Mouse (Mus musculus) embryo, embryonic 11.5 days (tissue): ENCODE results near the gene Sbds.

ENCODE experiments used
- DNase-seq: peaks from one replicate; pipeline ENCODE4 v3.0.0-alpha.2; 2012; ENCODE audit warnings: low read depth, low spot score

Gene Sbds

GRCm38 (mm10) chr5:130200233-130201029 is 54.9 kb downstream of the Sbds start:
- no peak for DNase-seq

- no peak for DNase-seq
Measured at GRCm38 (mm10) chr5:130197981-130198380, 57.3 kb downstream of the Sbds start.

- DNase-seq = no peak
Measured at GRCm38 (mm10) chr5:130197454-130197853, 57.9 kb downstream of the Sbds start.

- DNase-seq = no peak
Measured at GRCm38 (mm10) chr5:130196307-130196706, 59.0 kb downstream of the Sbds start.
